8 mouse cellular contexts compared by ENCODE assay signal in the genomic region with DNA sequence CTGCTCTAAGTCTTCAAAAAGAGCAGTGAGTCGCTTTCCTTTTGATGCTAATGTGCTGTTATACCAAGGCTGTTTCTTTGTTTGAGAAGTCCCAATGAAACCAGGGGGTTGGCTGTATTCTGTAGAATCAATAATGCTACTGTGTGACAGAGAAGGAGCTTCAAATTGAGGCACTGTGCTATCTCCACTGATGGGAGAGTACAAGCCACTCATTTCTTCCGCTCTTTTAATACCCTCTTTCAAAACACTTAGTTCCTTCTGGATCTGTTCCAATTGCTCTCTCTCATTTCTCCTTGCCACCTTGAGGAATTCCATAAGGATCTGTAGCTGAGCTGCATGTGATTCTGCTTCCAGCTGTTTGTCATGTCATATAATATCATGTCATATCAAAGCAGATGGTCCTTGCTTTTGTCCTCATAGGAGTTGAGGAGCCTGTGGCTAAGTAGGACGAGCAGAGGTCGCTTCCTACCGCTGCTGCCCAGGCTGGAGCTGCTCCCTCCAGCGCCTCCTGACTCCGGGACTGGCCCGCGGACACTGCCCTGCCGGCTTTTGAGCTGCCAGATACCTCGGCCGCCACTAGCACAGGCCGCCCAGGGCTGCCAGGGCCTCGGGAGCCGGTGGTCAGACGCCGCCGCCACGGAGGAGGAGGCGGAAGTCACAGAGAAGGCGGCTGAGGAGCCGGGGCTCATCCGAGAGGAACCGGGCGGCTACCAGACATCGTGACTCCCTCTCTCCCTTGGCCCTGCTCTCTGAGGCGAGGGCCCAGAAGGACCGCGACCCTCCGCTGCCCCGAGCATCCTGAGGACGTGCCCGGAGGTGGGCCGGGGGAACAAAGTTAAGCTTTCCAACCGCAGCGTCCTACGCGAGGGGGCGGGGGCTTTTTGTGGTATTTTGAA. TPM values are rescaled to one million over a fixed set of nuclear protein-coding genes. Genes with fewer than 3 reads are reported as not detected.
DNase-seq lines count a peak whose midpoint lies in the region; ATAC-seq lines count a peak whose summit lies in the region.

No protein-coding gene starts in this region.

- H3K4me1 ChIP-seq in forebrain, embryonic 14.5 days (ENCODE audit: control insufficient read depth, insufficient read depth, low read length) = no peaks in the 10 kb centered on the region
- H3K4me1 ChIP-seq in kidney, embryonic 14.5 days (ENCODE audit: control insufficient read depth, insufficient read depth, low read length) = no peaks in the 10 kb centered on the region

- H3K9ac ChIP-seq in forebrain, embryonic 14.5 days (ENCODE audit: low read length) = peak overlapping the region; percentile 71
- peak overlapping the region; percentile 60 for H3K9ac ChIP-seq in kidney, embryonic 14.5 days (ENCODE audit: low read depth, low read length)

- no peaks in the 10 kb centered on the region for H3K9me3 ChIP-seq in forebrain, embryonic 14.5 days (replicated peaks; ENCODE audit: control insufficient read depth, low read length)
- H3K9me3 ChIP-seq in kidney, embryonic 14.5 days (ENCODE audit: control insufficient read depth, low read length) = no peaks in the 10 kb centered on the region

- H3K27ac ChIP-seq in forebrain, embryonic 14.5 days (ENCODE audit: low read depth, low read length) = no peak overlapping the region
- H3K27ac ChIP-seq in kidney, embryonic 14.5 days (ENCODE audit: low read depth, low read length) = no peak overlapping the region

- ATAC-seq in frontal cortex, adult (ENCODE audit: low TSS enrichment) = peak; percentile 82
- ATAC-seq in forebrain, embryonic 14.5 days = peak; percentile 54; the same call in 1 of the 2 replicates
- ATAC-seq in kidney, embryonic 14.5 days (ENCODE audit: low FRiP score, low TSS enrichment) = peak; percentile 88
- ATAC-seq in megakaryocyte-erythroid progenitor cell, adult 5-6 weeks (replicated peaks; ENCODE audit: low FRiP score, low TSS enrichment, poor library complexity, severe bottlenecking) = peak; percentile 66

- H3K36me3 ChIP-seq in forebrain, embryonic 14.5 days (ENCODE audit: control insufficient read depth, insufficient read depth, low read length) = no peaks in the 10 kb centered on the region
- no peaks in the 10 kb centered on the region for H3K36me3 ChIP-seq in kidney, embryonic 14.5 days (ENCODE audit: control insufficient read depth, insufficient read depth, low read length)

- WGBS in forebrain, embryonic 14.5 days = 7% methylated on average over 39 of the region's 39 CpGs
- WGBS in kidney, embryonic 14.5 days = 6% methylated on average over 38 of the region's 39 CpGs

- peak overlapping the region; percentile 38 for H3K4me3 ChIP-seq in forebrain, embryonic 14.5 days (ENCODE audit: low read depth, low read length)
- H3K4me3 ChIP-seq in kidney, embryonic 14.5 days (ENCODE audit: low read length) = peak overlapping the region; percentile 43

- 0 out of 2 replicates have a peak, but pooled peaks cover 5% of the 10 kb centered on the region for H3K27me3 ChIP-seq in forebrain, embryonic 14.5 days (replicated peaks; ENCODE audit: control insufficient read depth, insufficient read depth, low read length)
- no peaks in the 10 kb centered on the region for H3K27me3 ChIP-seq in kidney, embryonic 14.5 days (ENCODE audit: control insufficient read depth, insufficient read depth, low read length)

- DNase-seq in frontal cortex, postnatal 25 days (ENCODE audit: low spot score in 2 of 2) = no peak
- DNase-seq in ZHBTc4 (ENCODE audit: low read depth, low spot score) = peak; percentile 23
- DNase-seq in forebrain, embryonic 14.5 days (ENCODE audit: low spot score) = peak; percentile 14
- DNase-seq in c-Kit-positive CD71-positive TER-119-positive erythroid progenitor cells, embryonic 14.5 days (ENCODE audit: low spot score) = no peak
- DNase-seq in left cerebral cortex, adult 8-10 months (ENCODE audit: low spot score in 2 of 2) = no peak

- peak overlapping the region; percentile 66 for H3K4me2 ChIP-seq in forebrain, embryonic 14.5 days (ENCODE audit: low read length)
- H3K4me2 ChIP-seq in kidney, embryonic 14.5 days (replicated peaks; ENCODE audit: low read depth, low read length) = peak overlapping the region; percentile 60

RNA-seq across cellular contexts. Expression of a gene that starts 45.1 kb away (rescaled TPM):
- polyA plus RNA-seq in forebrain, embryonic 14.5 days (2014; fragmentation: Nextera tagmentation; extraction: Ambion mirVana) = 26.7 and 26.8 TPM in 2 replicates
- 71.3 and 78.2 TPM in 2 replicates for polyA plus RNA-seq in kidney, embryonic 14.5 days (2014; fragmentation: Nextera tagmentation; extraction: Ambion mirVana)
- 620 and 624 TPM in 2 replicates for total RNA-seq in megakaryocyte-erythroid progenitor cell, adult 5-6 weeks (2014; fragmentation: Nextera tagmentation)
- total RNA-seq in megakaryocyte-erythroid progenitor cell, adult 5-6 weeks (2017) = 689 and 900 TPM in 2 replicates
- total RNA-seq in left cerebral cortex, adult 8-10 months (2022) = 10 to 100 TPM; 35.8 to 47.8 (median 38.5) TPM

RNA-seq across cellular contexts. Expression of a gene that starts 52.8 kb away (rescaled TPM):
- not detected in 2 replicates for polyA plus RNA-seq in forebrain, embryonic 14.5 days (2014; fragmentation: Nextera tagmentation; extraction: Ambion mirVana)
- not detected in 2 replicates for polyA plus RNA-seq in kidney, embryonic 14.5 days (2014; fragmentation: Nextera tagmentation; extraction: Ambion mirVana)
- total RNA-seq in megakaryocyte-erythroid progenitor cell, adult 5-6 weeks (2014; fragmentation: Nextera tagmentation) = not detected in 2 replicates
- not detected in 2 replicates for total RNA-seq in megakaryocyte-erythroid progenitor cell, adult 5-6 weeks (2017)
- total RNA-seq in left cerebral cortex, adult 8-10 months (2022) = not detected

RNA-seq across cellular contexts. Expression of a gene that starts 52.8 kb away (rescaled TPM):
- polyA plus RNA-seq in forebrain, embryonic 14.5 days (2014; fragmentation: Nextera tagmentation; extraction: Ambion mirVana) = not detected in 2 replicates
- polyA plus RNA-seq in kidney, embryonic 14.5 days (2014; fragmentation: Nextera tagmentation; extraction: Ambion mirVana) = not detected in 2 replicates
- total RNA-seq in megakaryocyte-erythroid progenitor cell, adult 5-6 weeks (2014; fragmentation: Nextera tagmentation) = not detected in 2 replicates
- not detected in 2 replicates for total RNA-seq in megakaryocyte-erythroid progenitor cell, adult 5-6 weeks (2017)
- total RNA-seq in left cerebral cortex, adult 8-10 months (2022) = not detected

Comparison
In these comparisons a context has a peak if more than half of its experiments do, and no peak if none do; other contexts are left out.
1. DNase-seq: peak in ZHBTc4 (single experiment) and forebrain, embryonic 14.5 days (single experiment); none in frontal cortex, postnatal 25 days (0 of 2), c-Kit-positive CD71-positive TER-119-positive erythroid progenitor cells, embryonic 14.5 days (single experiment) and left cerebral cortex, adult 8-10 months (0 of 2).
2. RNA of a gene that starts 45.1 kb away (total RNA-seq): 620 to 900 TPM in megakaryocyte-erythroid progenitor cell, adult 5-6 weeks; 35.8 to 47.8 TPM in left cerebral cortex, adult 8-10 months; every median in the first group is over 10 times any median in the second.
3. Peak in every context shown above with its lines, with median percentiles within 50 percentile points of each other: ATAC-seq.